Mouse (Mus musculus) ES-Bruce4 (cell line): Measurements from ENCODE around the gene Lipc. TPM values are rescaled to one million over a fixed set of nuclear protein-coding genes. Genes with fewer than 3 reads are reported as not detected.

Source experiments
- H3K27ac ChIP-seq: 2 replicates; pipeline ENCODE4 v1.5.1; 2012; ENCODE audit warnings: low read length, inconsistent platforms; ENCODE audit not compliant: insufficient read depth
- H3K27me3 ChIP-seq: 2 replicates; pipeline ENCODE4 v1.6.1; 2012; ENCODE audit warnings: mild to moderate bottlenecking, low read length, inconsistent platforms; ENCODE audit not compliant: control insufficient read depth, poor library complexity, insufficient read depth, severe bottlenecking
- H3K36me3 ChIP-seq: 2 replicates; pipeline ENCODE4 v1.6.1; 2012; ENCODE audit warnings: inconsistent platforms, mild to moderate bottlenecking, low read length, moderate library complexity; ENCODE audit not compliant: control insufficient read depth, poor library complexity, insufficient read depth, severe bottlenecking
- H3K4me1 ChIP-seq: one replicate; pipeline ENCODE4 v1.8.1; 2011; ENCODE audit warnings: low read length; ENCODE audit not compliant: control insufficient read depth, insufficient read depth
- H3K4me3 ChIP-seq: 2 replicates; pipeline ENCODE4 v1.5.1; 2011; ENCODE audit warnings: low read depth, mild to moderate bottlenecking, low read length
- H3K9ac ChIP-seq: 2 replicates; pipeline ENCODE4 v1.6.1; 2012; ENCODE audit warnings: low read depth, mild to moderate bottlenecking, inconsistent platforms; ENCODE audit not compliant: poor library complexity, severe bottlenecking
- H3K9me3 ChIP-seq: replicated peaks from 2 replicates; pipeline ENCODE4 v1.6.1; 2012; ENCODE audit warnings: mild to moderate bottlenecking, low read length, inconsistent platforms; ENCODE audit not compliant: control insufficient read depth, poor library complexity, insufficient read depth, severe bottlenecking
- CTCF ChIP-seq: IDR thresholded peaks from one replicate; pipeline ENCODE4 v1.8.1; 2011; ENCODE audit warnings: low read depth, low read length
- EP300 ChIP-seq: IDR thresholded peaks from 2 replicates; pipeline ENCODE4 v1.6.1; 2011; ENCODE audit warnings: low read depth, low read length; ENCODE audit not compliant: insufficient read depth
- POLR2A ChIP-seq: IDR thresholded peaks from one replicate; pipeline ENCODE4 v1.8.1; 2011; ENCODE audit warnings: low read length; ENCODE audit not compliant: insufficient read depth
- polyA plus RNA-seq: library from polyadenylated mRNA; stranded (reverse); fragments of >200 nt; gene quantifications from 2 replicates; pipeline ENCODE4 v1.2.4, GENCODE M21; 2011; ENCODE audit warnings: low read depth; ENCODE audit not compliant: missing spikeins, insufficient read depth, insufficient read length

Gene Lipc
- polyA plus RNA-seq, 1 experiment: not detected

GRCm38 (mm10) chr9:70926820-70927588, 25.0 kb downstream of the Lipc start:
- Histone ChIP-seq H3K36me3 (no peaks in the 10 kb centered on the region), H3K4me1 (no peaks in the 10 kb centered on the region), H3K27ac (no peak overlapping the region), H3K4me3 (no peak overlapping the region), H3K9ac (no peak overlapping the region), H3K27me3 (no peaks in the 10 kb centered on the region), H3K9me3 (no peaks in the 10 kb centered on the region)
- TF ChIP-seq EP300 (no peak), CTCF (no peak), POLR2A (no peak)

GRCm38 (mm10) chr9:70925225-70925624, 26.8 kb downstream of the Lipc start:
- Histone ChIP-seq H3K36me3 (no peaks in the 10 kb centered on the region), H3K4me3 (no peak overlapping the region), H3K9ac (no peak overlapping the region), H3K27ac (no peak overlapping the region), H3K27me3 (no peaks in the 10 kb centered on the region), H3K9me3 (no peaks in the 10 kb centered on the region), H3K4me1 (no peaks in the 10 kb centered on the region)
- TF ChIP-seq CTCF: no peak
- no peak for TF ChIP-seq POLR2A
- TF ChIP-seq EP300: no peak

- Histone ChIP-seq H3K9me3 (no peaks in the 10 kb centered on the region), H3K9ac (no peak overlapping the region), H3K4me1 (no peaks in the 10 kb centered on the region), H3K27ac (no peak overlapping the region), H3K36me3 (no peaks in the 10 kb centered on the region), H3K27me3 (no peaks in the 10 kb centered on the region), H3K4me3 (no peak overlapping the region)
- no peak for TF ChIP-seq POLR2A
- TF ChIP-seq CTCF: no peak
- no peak for TF ChIP-seq EP300
Measured at GRCm38 (mm10) chr9:70924763-70925162, 27.3 kb downstream of the Lipc start.

DNA sequence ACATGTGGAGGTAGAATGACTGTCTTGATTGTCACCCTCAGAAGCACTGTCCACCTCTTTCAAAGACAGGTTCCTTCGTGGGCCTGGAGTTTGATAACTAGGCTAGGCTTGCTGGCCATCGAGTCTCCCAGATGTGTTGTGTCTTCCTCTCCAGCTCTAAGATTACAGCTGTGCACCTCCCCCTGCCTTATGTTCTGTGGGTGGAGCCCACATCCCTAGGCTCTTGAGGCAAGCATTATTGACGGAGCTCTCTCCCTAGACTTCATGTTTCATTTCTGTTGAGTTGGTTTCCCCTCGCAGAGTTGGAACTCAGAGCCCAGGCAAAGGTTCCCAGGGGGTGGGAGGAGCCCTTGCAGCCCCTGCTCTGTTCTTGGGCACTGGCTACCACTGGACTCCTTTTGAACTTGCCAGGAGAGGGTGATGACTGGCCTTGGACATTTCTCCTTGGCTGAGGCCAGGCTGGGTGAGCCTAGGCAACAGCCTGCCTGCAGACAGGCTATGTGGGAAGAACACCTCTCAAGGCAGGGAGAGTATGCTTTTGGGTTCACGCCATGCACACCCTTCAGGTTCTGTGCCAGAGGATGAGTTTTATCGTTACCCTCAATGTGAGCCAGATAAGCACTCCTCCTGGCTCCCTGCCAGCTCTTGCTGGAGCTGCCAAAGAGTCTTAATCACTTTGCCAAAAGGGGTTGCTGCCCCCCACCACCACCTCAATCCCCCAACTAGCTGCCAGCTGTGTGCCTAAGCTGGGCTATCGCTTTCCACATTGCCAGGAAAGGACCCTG, 30.1 kb downstream of the Lipc start:
- Histone ChIP-seq H3K9ac (no peak overlapping the region), H3K27ac (no peak overlapping the region)
- no peak for TF ChIP-seq POLR2A
- TF ChIP-seq CTCF: no peak
- no peak for TF ChIP-seq EP300

GRCm38 (mm10) chr9:70921132-70921531, 30.9 kb downstream of the Lipc start:
- Histone ChIP-seq H3K27ac (no peak overlapping the region), H3K4me3 (no peak overlapping the region), H3K9me3 (no peaks in the 10 kb centered on the region), H3K27me3 (no peaks in the 10 kb centered on the region), H3K9ac (no peak overlapping the region), H3K36me3 (no peaks in the 10 kb centered on the region), H3K4me1 (no peaks in the 10 kb centered on the region)
- TF ChIP-seq CTCF (no peak), EP300 (no peak), POLR2A (no peak)

More for the DNA sequence above, 30.1 kb downstream of the Lipc start:
- Histone ChIP-seq H3K36me3 (no peaks in the 10 kb centered on the region), H3K4me3 (no peak overlapping the region), H3K9me3 (no peaks in the 10 kb centered on the region), H3K27me3 (no peaks in the 10 kb centered on the region), H3K4me1 (no peaks in the 10 kb centered on the region)

- Histone ChIP-seq H3K4me1 (no peaks in the 10 kb centered on the region), H3K27me3 (no peaks in the 10 kb centered on the region), H3K9ac (no peak overlapping the region), H3K27ac (no peak overlapping the region), H3K4me3 (no peak overlapping the region), H3K36me3 (no peaks in the 10 kb centered on the region), H3K9me3 (no peaks in the 10 kb centered on the region)
- TF ChIP-seq POLR2A (no peak), EP300 (no peak), CTCF (no peak)
Measured at GRCm38 (mm10) chr9:70919271-70919670, 32.8 kb downstream of the Lipc start.
